Mouse (Mus musculus) ovary, postnatal 14 days (tissue): ENCODE measurements around the gene Olfr1040.
"Not testable (repeated sequence)": the region's sequence is repeated elsewhere in the genome, so short reads cannot be mapped to it uniquely, and the experiment has no call there.

Source experiments
- DNase-seq: peaks from one replicate; pipeline ENCODE4 v3.0.0; 2022; ENCODE audit warnings: low spot score

Gene Olfr1040

GRCm38 (mm10) chr2:86146632-86147031 is at the start of gene Olfr1040:
Gene Olfr1040 (minus strand): TSS chr2:86146732.
- no peak for DNase-seq

GRCm38 (mm10) chr2:86195863-86196262 is 49.3 kb upstream of the Olfr1040 start:
- DNase-seq: no peak

DNA sequence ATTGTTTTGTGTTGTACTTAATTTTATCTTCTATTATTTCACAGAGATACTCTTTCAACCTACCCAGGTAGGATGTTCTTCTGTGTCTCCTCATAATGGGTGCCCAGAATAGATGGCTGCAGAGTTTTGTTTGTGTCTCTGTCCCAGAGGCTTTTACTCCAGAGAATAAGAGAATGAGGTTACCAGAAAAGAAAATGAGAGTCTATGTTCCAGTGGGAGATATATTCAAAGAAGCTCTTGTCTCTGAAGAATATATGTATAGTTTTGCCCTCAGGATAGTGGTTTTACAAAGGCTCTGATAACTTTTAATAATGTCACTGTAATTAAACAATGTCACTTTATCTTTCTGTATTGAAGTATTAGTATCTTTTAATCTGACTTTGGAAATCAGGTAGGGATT is 39.1 kb upstream of the Olfr1040 start, which contains the start of gene Olfr52:
Gene Olfr52, minus strand, starts transcription at position 101 of the 400 bp plus-strand sequence.
- DNase-seq: no peak

DNA sequence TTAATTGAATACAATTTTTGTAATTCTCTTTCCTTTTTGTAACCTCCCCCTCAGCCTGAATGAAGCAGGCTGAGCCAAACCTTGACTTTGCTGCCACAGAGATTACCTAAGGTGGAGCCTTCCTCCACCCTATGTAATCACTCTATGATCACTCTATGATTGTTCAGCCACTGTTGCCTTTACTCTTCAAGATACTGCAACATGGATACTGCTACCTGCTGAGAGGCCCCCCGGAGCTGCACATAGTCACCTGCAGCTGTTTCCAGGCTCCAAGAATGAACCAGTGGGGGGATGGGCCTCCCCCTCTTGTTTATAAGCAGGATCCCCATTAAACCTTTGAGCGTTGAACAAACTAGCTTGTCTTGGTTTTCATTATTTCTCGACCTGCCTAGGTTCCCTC is 33.4 kb upstream of the Olfr1040 start:
- DNase-seq: no peak

GRCm38 (mm10) chr2:86177720-86178119 is 31.2 kb upstream of the Olfr1040 start, which contains the start of gene Olfr1044:
Gene Olfr1044 (minus strand): TSS chr2:86177820.
- no peak for DNase-seq

DNA sequence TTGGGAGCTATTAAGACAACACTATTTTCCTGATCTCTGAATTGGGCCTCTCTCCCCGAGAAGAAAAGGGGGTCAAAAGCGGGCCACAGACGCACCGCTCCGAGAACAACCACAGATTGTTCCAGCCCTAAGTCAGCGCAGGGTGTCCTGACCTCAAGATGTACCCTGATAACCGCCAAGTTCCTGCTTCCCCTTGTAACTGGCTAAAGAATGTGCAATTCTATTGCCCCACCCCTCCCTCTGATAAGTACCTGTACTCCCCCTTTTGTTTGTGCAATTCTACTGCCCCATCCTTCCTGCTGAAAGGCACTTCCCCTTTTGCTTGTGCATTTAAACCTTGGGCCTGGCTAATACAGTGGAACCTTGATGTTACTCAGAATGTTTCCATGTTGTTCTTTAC is 28.9 kb upstream of the Olfr1040 start:
- not testable (repeated sequence) for DNase-seq

DNA sequence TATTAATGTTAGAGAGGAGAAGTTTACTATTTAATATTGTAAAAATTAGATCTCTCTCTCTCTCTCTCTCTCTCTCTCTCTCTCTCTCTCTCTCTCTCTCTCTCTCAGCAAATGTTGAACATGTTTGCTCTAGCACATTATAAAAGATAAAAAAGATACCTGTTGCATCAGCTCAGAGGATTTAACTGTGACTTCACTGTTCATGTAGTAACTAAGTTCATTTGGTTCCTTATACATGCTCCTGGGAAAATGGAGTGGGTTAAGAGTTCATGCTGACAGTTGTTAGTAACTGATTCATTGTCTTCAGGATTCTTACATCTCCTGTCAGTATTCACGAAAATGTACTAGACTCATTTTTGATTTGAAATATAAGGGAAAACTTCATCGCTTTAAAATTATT is 20.9 kb upstream of the Olfr1040 start, which contains the start of gene Olfr1043:
Gene Olfr1043, minus strand, starts transcription at position 101 of the 400 bp plus-strand sequence.
- DNase-seq: no peak

GRCm38 (mm10) chr2:86161738-86162137 is 15.2 kb upstream of the Olfr1040 start, which contains the start of gene Olfr1042:
Gene Olfr1042 (minus strand): TSS chr2:86161838.
- DNase-seq: no peak

- no peak for DNase-seq
Observed at GRCm38 (mm10) chr2:86135828-86136227, 10.7 kb downstream of the Olfr1040 start, which contains the start of gene Olfr1039. Gene Olfr1039 (minus strand): TSS chr2:86135928.
